Mouse (Mus musculus) spleen, adult 2 months (tissue): Measurements from ENCODE around the gene Rapgef3.

ENCODE experiments used
- CTCF ChIP-seq: fragments of 200-500 bp; IDR thresholded peaks from 2 replicates; pipeline ENCODE4 v1.5.1; 2011; ENCODE audit warnings: mild to moderate bottlenecking, inconsistent platforms; ENCODE audit not compliant: insufficient read depth, insufficient read length, insufficient replicate concordance; ENCODE audit errors: extremely low read depth
- POLR2A ChIP-seq: fragments of 200-500 bp; IDR thresholded peaks from 2 replicates; pipeline ENCODE4 v1.6.1; 2011; ENCODE audit warnings: low read depth, low read length, inconsistent platforms

- no peak for TF ChIP-seq CTCF
- TF ChIP-seq POLR2A = no peak
Observed at GRCm38 (mm10) chr15:97812875-97813274, 45.1 kb upstream of the Rapgef3 start.
